Mouse (Mus musculus): ENCODE measurements at regions not wholly inside any gene's neighbourhood (a gene's known extent, or its start where the extent isn't known, plus 50 kb on each side); places are given as distances from the start of the nearest gene placed in this dataset.

DNA sequence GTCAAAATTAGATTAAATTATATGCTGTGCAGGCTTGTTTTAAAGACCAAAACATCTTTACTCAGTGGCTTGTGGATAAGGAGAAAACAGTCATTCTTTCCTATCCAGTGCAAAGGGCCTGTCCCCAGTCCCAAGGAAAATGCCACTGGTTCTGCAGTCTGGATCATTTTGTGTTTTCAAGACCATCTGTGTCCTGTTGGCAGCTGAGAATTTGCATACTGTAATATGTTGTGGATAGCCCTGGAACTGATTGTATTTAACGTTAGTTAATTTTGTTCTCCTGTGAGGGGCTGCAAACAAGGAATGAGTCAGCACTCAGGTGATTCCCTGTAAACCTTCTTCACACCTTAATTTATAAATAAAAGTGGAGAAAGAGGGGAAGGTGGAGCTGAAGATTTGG, 217.9 kb upstream of the B430305J03Rik start:
- no peaks in the 10 kb centered on the region for H3K36me3 ChIP-seq (replicated peaks)
- 68% methylated on average over 1 of the region's 1 CpGs for WGBS
- H3K9me3 ChIP-seq = no peaks in the 10 kb centered on the region
- H3K4me1 ChIP-seq = peaks cover 2% of the 10 kb centered on the region; the same call in 1 of the 2 replicates
- no peak overlapping the region for H3K9ac ChIP-seq
- H3K4me2 ChIP-seq = no peak overlapping the region
- ATAC-seq (replicated peaks) = no peak
- no peak overlapping the region for H3K4me3 ChIP-seq
- H3K27me3 ChIP-seq (replicated peaks) = no peaks in the 10 kb centered on the region
- no peak overlapping the region for H3K27ac ChIP-seq

DNA sequence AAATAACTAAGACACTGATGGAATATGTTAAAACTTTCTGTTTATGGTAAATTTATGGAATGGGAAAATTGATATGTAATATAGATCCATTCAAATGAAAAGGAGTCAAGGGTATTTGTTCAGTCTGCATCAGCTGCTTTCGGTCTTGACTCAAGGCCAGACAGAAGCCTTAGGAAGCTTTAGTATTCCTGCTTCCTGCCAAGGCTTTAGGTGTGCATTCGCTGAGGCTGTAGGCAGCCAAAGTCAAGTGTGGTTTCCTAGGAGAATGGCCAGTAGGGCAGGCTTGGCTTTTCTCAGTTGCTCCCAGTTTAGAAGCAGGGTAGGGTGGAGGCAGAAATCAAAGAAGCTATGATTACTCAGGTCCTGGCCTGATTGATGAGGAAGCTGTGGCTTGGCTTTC, 217.2 kb upstream of the B430305J03Rik start:
- H3K27ac ChIP-seq = no peak overlapping the region
- H3K4me2 ChIP-seq = no peak overlapping the region
- ATAC-seq (replicated peaks) = peak; percentile 33; the same call in 1 of the 2 replicates
- H3K4me3 ChIP-seq = no peak overlapping the region
- peaks cover 2% of the 10 kb centered on the region; the same call in 1 of the 2 replicates for H3K4me1 ChIP-seq
- H3K36me3 ChIP-seq (replicated peaks) = no peaks in the 10 kb centered on the region
- 78% methylated on average over 2 of the region's 2 CpGs for WGBS
- H3K27me3 ChIP-seq (replicated peaks) = no peaks in the 10 kb centered on the region
- no peaks in the 10 kb centered on the region for H3K9me3 ChIP-seq
- H3K9ac ChIP-seq = no peak overlapping the region

- no peak overlapping the region for H3K4me2 ChIP-seq
- H3K36me3 ChIP-seq (replicated peaks) = no peaks in the 10 kb centered on the region
- H3K27ac ChIP-seq = no peak overlapping the region
- 65% methylated on average over 3 of the region's 3 CpGs for WGBS
- H3K27me3 ChIP-seq (replicated peaks) = no peaks in the 10 kb centered on the region
- H3K9ac ChIP-seq = no peak overlapping the region
- no peak overlapping the region for H3K4me3 ChIP-seq
- no peaks in the 10 kb centered on the region for H3K9me3 ChIP-seq
- peaks cover 2% of the 10 kb centered on the region; the same call in 1 of the 2 replicates for H3K4me1 ChIP-seq
- no peak for ATAC-seq (replicated peaks)
Observed at GRCm38 (mm10) chr3:61580252-61580651, 214.5 kb upstream of the B430305J03Rik start.

DNA sequence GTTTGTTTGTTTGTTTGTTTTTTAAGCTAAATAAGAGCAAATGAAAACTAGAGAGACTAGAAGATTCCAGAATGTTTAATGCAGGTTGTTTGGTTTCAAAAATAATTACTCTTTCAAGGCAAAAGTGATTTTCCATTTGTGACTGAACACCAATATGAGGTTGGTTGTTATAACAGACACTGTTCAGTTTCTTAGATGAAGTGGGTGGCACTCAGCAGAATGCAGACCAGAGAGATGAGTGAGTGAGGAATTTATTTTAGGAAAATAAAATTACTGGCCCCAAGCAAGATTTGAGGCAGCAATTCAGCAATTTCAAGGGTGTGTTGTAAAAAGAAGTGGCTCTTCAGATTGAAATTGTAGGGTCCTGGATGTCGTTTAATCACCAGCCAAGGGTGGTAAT, 171.4 kb upstream of the B430305J03Rik start:
- H3K4me2 ChIP-seq = no peak overlapping the region
- H3K4me1 ChIP-seq = no peaks in the 10 kb centered on the region
- no peak overlapping the region for H3K9ac ChIP-seq
- H3K36me3 ChIP-seq (replicated peaks) = no peaks in the 10 kb centered on the region
- no peak overlapping the region for H3K4me3 ChIP-seq
- H3K27ac ChIP-seq = no peak overlapping the region
- ATAC-seq (replicated peaks) = no peak
- 66% methylated on average over 1 of the region's 1 CpGs for WGBS
- H3K27me3 ChIP-seq (replicated peaks) = no peaks in the 10 kb centered on the region
- H3K9me3 ChIP-seq = no peaks in the 10 kb centered on the region; the same call in 1 of the 2 replicates

DNA sequence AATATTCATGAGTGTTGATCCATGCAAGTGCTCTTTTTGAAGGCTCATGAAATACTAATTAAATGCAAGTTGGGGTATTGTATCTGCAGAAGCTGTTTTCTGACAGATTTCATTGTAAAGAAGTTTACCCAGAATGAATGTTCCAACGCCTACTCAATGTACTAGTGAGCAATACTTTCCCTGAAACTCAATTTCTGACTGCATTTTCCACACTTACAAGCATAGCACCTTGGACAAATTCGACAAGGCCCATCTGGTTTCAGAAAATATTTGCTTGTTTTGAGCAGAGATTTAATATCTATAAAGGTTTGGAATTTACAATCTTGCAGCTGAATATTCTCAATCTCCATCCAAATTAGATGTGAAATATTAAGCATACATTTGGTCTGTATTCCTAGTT, 170.0 kb upstream of the B430305J03Rik start:
- ATAC-seq (replicated peaks) = no peak
- 53% methylated on average over 2 of the region's 2 CpGs for WGBS
- no peaks in the 10 kb centered on the region for H3K36me3 ChIP-seq (replicated peaks)

DNA sequence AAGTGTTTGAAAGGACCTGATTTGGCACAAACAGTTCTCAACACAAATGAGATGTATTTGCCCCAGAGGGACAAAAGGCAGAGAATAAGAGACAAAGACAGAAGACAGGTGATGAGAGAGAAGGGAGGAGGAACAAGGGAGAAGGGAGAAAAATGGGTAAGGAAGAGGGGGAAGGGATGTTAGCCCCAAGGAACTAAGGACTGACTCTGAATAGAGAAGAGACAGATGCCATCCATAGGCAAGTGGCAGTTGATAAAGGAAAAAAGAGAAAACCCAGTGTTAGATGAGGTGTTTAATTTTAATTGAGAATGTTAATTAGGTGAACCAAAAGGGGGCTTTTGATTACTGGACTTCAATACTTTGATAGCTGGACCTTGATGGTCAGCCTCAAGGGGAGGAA, 137.4 kb upstream of the B430305J03Rik start:
- no peak for ATAC-seq (replicated peaks)
- H3K9ac ChIP-seq = no peak overlapping the region

More for the DNA sequence above, 170.0 kb upstream of the B430305J03Rik start:
- H3K27me3 ChIP-seq (replicated peaks) = no peaks in the 10 kb centered on the region
- no peaks in the 10 kb centered on the region; the same call in 1 of the 2 replicates for H3K9me3 ChIP-seq
- no peaks in the 10 kb centered on the region for H3K4me1 ChIP-seq
- no peak overlapping the region for H3K4me2 ChIP-seq
- no peak overlapping the region for H3K27ac ChIP-seq
- H3K4me3 ChIP-seq = no peak overlapping the region
- no peak overlapping the region for H3K9ac ChIP-seq

GRCm38 (mm10) chr3:61494835-61495234, 129.1 kb upstream of the B430305J03Rik start:
- H3K4me2 ChIP-seq = no peak overlapping the region
- H3K4me3 ChIP-seq = no peak overlapping the region
- no peaks in the 10 kb centered on the region for H3K36me3 ChIP-seq (replicated peaks)
- H3K9ac ChIP-seq = no peak overlapping the region
- 97% methylated on average over 2 of the region's 2 CpGs for WGBS
- no peaks in the 10 kb centered on the region for H3K27me3 ChIP-seq (replicated peaks)
- ATAC-seq (replicated peaks) = no peak
- H3K27ac ChIP-seq = no peak overlapping the region
- H3K4me1 ChIP-seq = no peaks in the 10 kb centered on the region
- no peaks in the 10 kb centered on the region for H3K9me3 ChIP-seq

More for the DNA sequence above, 137.4 kb upstream of the B430305J03Rik start:
- no peaks in the 10 kb centered on the region for H3K4me1 ChIP-seq
- no peak overlapping the region for H3K27ac ChIP-seq
- no peaks in the 10 kb centered on the region for H3K36me3 ChIP-seq (replicated peaks)
- no peak overlapping the region for H3K4me3 ChIP-seq
- no peaks in the 10 kb centered on the region for H3K27me3 ChIP-seq (replicated peaks)
- H3K4me2 ChIP-seq = no peak overlapping the region
- H3K9me3 ChIP-seq = no peaks in the 10 kb centered on the region

GRCm38 (mm10) chr3:61486808-61487389, 121.1 kb upstream of the B430305J03Rik start:
- H3K27me3 ChIP-seq (replicated peaks) = no peaks in the 10 kb centered on the region
- no peak overlapping the region for H3K9ac ChIP-seq
- no peaks in the 10 kb centered on the region for H3K36me3 ChIP-seq (replicated peaks)
- H3K4me1 ChIP-seq = peaks cover 9% of the 10 kb centered on the region; the same call in 1 of the 2 replicates
- H3K27ac ChIP-seq = peak overlapping the region; percentile 50
- no peaks in the 10 kb centered on the region for H3K9me3 ChIP-seq
- WGBS = 30% methylated on average over 5 of the region's 5 CpGs
- ATAC-seq (replicated peaks) = peak; percentile 82
- H3K4me2 ChIP-seq = no peak overlapping the region
- H3K4me3 ChIP-seq = no peak overlapping the region

DNA sequence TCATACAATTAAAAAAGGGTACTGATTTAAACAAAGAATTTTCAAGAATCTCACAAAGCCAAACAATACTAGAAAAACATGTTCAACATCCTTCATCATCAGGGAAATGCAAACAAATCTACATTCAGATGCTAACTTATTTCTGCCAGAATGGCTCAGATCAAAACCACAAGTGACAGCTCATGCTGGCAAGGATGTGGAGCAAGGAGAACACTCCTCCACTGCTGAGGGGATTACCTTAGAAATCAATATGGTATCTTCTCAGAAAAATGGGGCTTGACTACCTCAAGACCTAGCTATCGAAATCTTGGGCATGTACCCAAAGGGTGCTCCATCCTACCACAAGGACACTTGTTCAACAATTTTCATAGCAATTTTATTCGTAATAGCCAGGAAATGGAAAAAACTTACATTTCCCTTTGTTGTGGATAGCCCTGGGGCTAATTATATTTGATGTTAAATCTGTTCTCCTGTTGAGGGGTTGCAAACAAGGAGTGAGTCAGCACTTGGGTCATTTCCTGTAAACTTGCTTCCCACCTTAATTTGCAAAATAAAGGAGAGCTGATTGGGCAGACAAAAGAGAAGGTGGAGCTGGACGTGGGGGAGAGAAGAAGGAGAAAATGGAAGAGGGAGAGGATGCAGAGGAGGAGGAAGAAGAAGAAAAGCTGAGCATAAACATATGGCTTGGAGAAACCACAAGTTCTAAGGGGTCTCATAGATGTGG, 113.3 kb upstream of the B430305J03Rik start:
- H3K4me1 ChIP-seq = no peaks in the 10 kb centered on the region
- H3K27me3 ChIP-seq (replicated peaks) = no peaks in the 10 kb centered on the region
- WGBS = 64% methylated on average over 3 of the region's 3 CpGs
- H3K9ac ChIP-seq = no peak overlapping the region
- no peaks in the 10 kb centered on the region for H3K9me3 ChIP-seq
- no peak for ATAC-seq (replicated peaks)
- H3K27ac ChIP-seq = no peak overlapping the region
- no peak overlapping the region for H3K4me3 ChIP-seq
- no peaks in the 10 kb centered on the region for H3K36me3 ChIP-seq (replicated peaks)
- H3K4me2 ChIP-seq = no peak overlapping the region

GRCm38 (mm10) chr3:61475018-61475417, 109.3 kb upstream of the B430305J03Rik start:
- H3K4me1 ChIP-seq = no peaks in the 10 kb centered on the region
- no peaks in the 10 kb centered on the region for H3K36me3 ChIP-seq (replicated peaks)
- no peak overlapping the region for H3K4me2 ChIP-seq
- 61% methylated on average over 2 of the region's 2 CpGs for WGBS
- H3K4me3 ChIP-seq = no peak overlapping the region
- ATAC-seq (replicated peaks) = no peak
- no peak overlapping the region for H3K9ac ChIP-seq
- H3K27me3 ChIP-seq (replicated peaks) = no peaks in the 10 kb centered on the region
- no peak overlapping the region for H3K27ac ChIP-seq
- no peaks in the 10 kb centered on the region for H3K9me3 ChIP-seq

GRCm38 (mm10) chr3:61467158-61467557, 101.4 kb upstream of the B430305J03Rik start:
- no peak overlapping the region for H3K27ac ChIP-seq
- 40% methylated on average over 3 of the region's 3 CpGs for WGBS
- H3K36me3 ChIP-seq (replicated peaks) = no peaks in the 10 kb centered on the region
- no peaks in the 10 kb centered on the region for H3K9me3 ChIP-seq
- H3K4me1 ChIP-seq = no peaks in the 10 kb centered on the region
- peak; percentile 78; the same call in 1 of the 2 replicates for ATAC-seq (replicated peaks)
- H3K27me3 ChIP-seq (replicated peaks) = no peaks in the 10 kb centered on the region
- no peak overlapping the region for H3K9ac ChIP-seq
- H3K4me2 ChIP-seq = no peak overlapping the region
- no peak overlapping the region for H3K4me3 ChIP-seq

DNA sequence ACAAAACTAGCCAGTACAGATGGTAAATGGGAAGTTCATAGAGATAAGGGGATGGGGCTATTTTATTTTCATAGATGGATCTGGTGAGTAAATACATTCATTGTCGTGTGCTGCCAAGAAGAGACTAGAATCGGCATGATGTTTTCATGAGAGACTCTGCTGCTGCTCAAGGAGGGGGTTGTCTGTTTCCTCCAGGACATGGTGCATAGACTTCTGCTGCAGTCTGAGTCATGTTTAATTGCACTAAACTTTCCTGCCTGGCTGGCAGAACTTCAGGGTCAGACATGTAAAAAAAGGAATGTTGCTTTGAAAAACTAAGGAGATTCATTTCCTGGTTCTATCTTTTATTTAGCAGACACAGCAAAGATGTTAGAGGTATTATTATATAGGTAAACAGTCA, 100.9 kb upstream of the B430305J03Rik start:
- H3K4me3 ChIP-seq = no peak overlapping the region
- no peaks in the 10 kb centered on the region for H3K36me3 ChIP-seq (replicated peaks)
- no peaks in the 10 kb centered on the region for H3K9me3 ChIP-seq
- WGBS = 85% methylated on average over 2 of the region's 2 CpGs
- no peak overlapping the region for H3K9ac ChIP-seq
- ATAC-seq (replicated peaks) = no peak
- H3K4me2 ChIP-seq = no peak overlapping the region
- no peaks in the 10 kb centered on the region for H3K27me3 ChIP-seq (replicated peaks)
- no peaks in the 10 kb centered on the region for H3K4me1 ChIP-seq
- H3K27ac ChIP-seq = no peak overlapping the region

DNA sequence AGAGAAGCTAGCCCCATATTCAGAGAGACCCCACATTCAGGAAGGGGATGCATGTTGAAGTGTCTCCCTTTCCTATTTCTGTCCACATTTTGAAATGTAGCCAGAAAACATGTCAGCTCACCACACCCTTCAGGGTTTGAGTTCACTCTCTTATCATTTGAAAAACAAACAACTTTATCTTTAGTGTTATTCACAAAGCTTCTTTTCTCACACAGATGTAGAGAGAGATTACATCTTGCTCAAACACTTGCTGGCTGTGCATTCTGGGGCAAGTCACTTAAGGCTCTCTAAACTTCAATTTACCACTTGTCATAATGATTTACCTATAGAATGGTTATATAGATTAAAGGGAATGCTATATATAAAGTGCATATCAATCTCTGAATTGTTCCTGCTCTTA, 94.3 kb upstream of the B430305J03Rik start:
- no peaks in the 10 kb centered on the region for H3K27me3 ChIP-seq (replicated peaks)
- H3K27ac ChIP-seq = no peak overlapping the region
- no peak overlapping the region for H3K4me3 ChIP-seq
- H3K36me3 ChIP-seq (replicated peaks) = no peaks in the 10 kb centered on the region
- no peak overlapping the region for H3K4me2 ChIP-seq
- H3K9ac ChIP-seq = no peak overlapping the region
- H3K9me3 ChIP-seq = no peaks in the 10 kb centered on the region
- ATAC-seq (replicated peaks) = no peak
- H3K4me1 ChIP-seq = no peaks in the 10 kb centered on the region

Measured in midbrain, embryonic 15.5 days (tissue).